Mouse (Mus musculus) megakaryocyte, embryonic 14.5 days (primary cell): Measurements from ENCODE around the gene Lrtm1. TPM values are rescaled to one million over a fixed set of nuclear protein-coding genes. Genes with fewer than 3 reads are reported as not detected.

ENCODE experiments used
- H3K27me3 ChIP-seq: replicated peaks from 2 replicates; pipeline ENCODE3; 2012; ENCODE audit warnings: inconsistent platforms
- H3K36me3 ChIP-seq: replicated peaks from 2 replicates; pipeline ENCODE3; 2012; ENCODE audit warnings: low read length, inconsistent platforms, mixed read lengths
- H3K4me1 ChIP-seq: 2 replicates; pipeline ENCODE4 v1.6.1; 2012; ENCODE audit warnings: inconsistent platforms
- H3K4me3 ChIP-seq: replicated peaks from 2 replicates; pipeline ENCODE3; 2012; ENCODE audit warnings: moderate library complexity, mild to moderate bottlenecking, inconsistent platforms
- H3K9me3 ChIP-seq: 2 replicates; pipeline ENCODE4 v1.6.1; 2012; ENCODE audit warnings: inconsistent platforms
- FLI1 ChIP-seq: IDR thresholded peaks from 2 replicates; pipeline ENCODE4 v1.6.1; 2012; ENCODE audit warnings: low read length, inconsistent platforms, mixed read lengths
- GATA1 ChIP-seq: IDR thresholded peaks from 3 replicates; pipeline ENCODE4 v1.6.1; 2012; ENCODE audit warnings: mixed read lengths, low read length, inconsistent platforms, borderline replicate concordance
- polyA plus RNA-seq: library from polyadenylated mRNA; stranded (reverse); fragments of >175 nt; gene quantifications from 2 replicates; pipeline ENCODE4 v1.2.3, GENCODE M21; 2012; ENCODE audit warnings: low replicate concordance; ENCODE audit not compliant: insufficient read depth

The Lrtm1 gene
- polyA plus RNA-seq, 1 experiment, result not detected

GRCm38 (mm10) chr14:29080228-29080627 lies 62.2 kb downstream of the Lrtm1 start:
- TF ChIP-seq FLI1, result no peak
- no peak for TF ChIP-seq GATA1
- Histone ChIP-seq H3K9me3 (peaks cover 3% of the 10 kb centered on the region; the same call in 1 of the 2 replicates), H3K4me3 (no peak overlapping the region), H3K27me3 (no peaks in the 10 kb centered on the region), H3K4me1 (no peaks in the 10 kb centered on the region), H3K36me3 (no peaks in the 10 kb centered on the region)

- Histone ChIP-seq H3K4me3 (no peak overlapping the region), H3K36me3 (no peaks in the 10 kb centered on the region), H3K9me3 (peaks cover 3% of the 10 kb centered on the region; the same call in 1 of the 2 replicates), H3K4me1 (no peaks in the 10 kb centered on the region), H3K27me3 (no peaks in the 10 kb centered on the region)
- no peak for TF ChIP-seq FLI1
- no peak for TF ChIP-seq GATA1
Observed at GRCm38 (mm10) chr14:29080630-29081029, 62.6 kb downstream of the Lrtm1 start.

GRCm38 (mm10) chr14:29082171-29082570 lies 64.2 kb downstream of the Lrtm1 start:
- H3K27me3 ChIP-seq, result no peaks in the 10 kb centered on the region
- no peaks in the 10 kb centered on the region for H3K4me1 ChIP-seq
- H3K36me3 ChIP-seq, result no peaks in the 10 kb centered on the region
- H3K9me3 ChIP-seq, result peaks cover 3% of the 10 kb centered on the region; the same call in 1 of the 2 replicates
- H3K4me3 ChIP-seq, result no peak overlapping the region
- TF ChIP-seq FLI1 (no peak), GATA1 (no peak)
